Mouse (Mus musculus) liver, embryonic 16.5 days (tissue): ENCODE data around the gene Taf3. TPM values are rescaled to one million over a fixed set of nuclear protein-coding genes. Genes with fewer than 3 reads are reported as not detected.
A peak's percentile ranks its signal among the peaks of the same experiment; 100 is the strongest.

Experiments used
- ATAC-seq: fragments of 200-750 bp; cut with Nextera tagmentation; 2 replicates; pipeline ENCODE4 v1.8.0; 2017; ENCODE audit warnings: low read depth, mild to moderate bottlenecking, moderate number of reproducible peaks, moderate library complexity
- H3K27ac ChIP-seq: fragments of 300-500 bp; sonication (generic); 2 replicates; pipeline ENCODE4 v1.5.1; 2014; ENCODE audit warnings: mild to moderate bottlenecking, low read length
- H3K27me3 ChIP-seq: fragments of 300-500 bp; sonication (generic); 2 replicates; pipeline ENCODE4 v1.6.1; 2014; ENCODE audit warnings: low read depth, low read length, mixed read lengths; ENCODE audit not compliant: control insufficient read depth, insufficient read depth
- H3K36me3 ChIP-seq: fragments of 300-500 bp; sonication (generic); 2 replicates; pipeline ENCODE4 v1.6.1; 2014; ENCODE audit warnings: mild to moderate bottlenecking; ENCODE audit not compliant: control insufficient read depth, insufficient read depth
- H3K4me1 ChIP-seq: fragments of 300-500 bp; sonication (generic); 2 replicates; pipeline ENCODE4 v1.6.1; 2014; ENCODE audit warnings: low read depth, low read length, mixed read lengths; ENCODE audit not compliant: control insufficient read depth
- H3K4me2 ChIP-seq: fragments of 300-500 bp; sonication (generic); 2 replicates; pipeline ENCODE4 v1.6.1; 2014; ENCODE audit warnings: low read depth, low read length, mixed read lengths
- H3K4me3 ChIP-seq: fragments of 300-500 bp; sonication (generic); 2 replicates; pipeline ENCODE4 v1.5.1; 2014; ENCODE audit warnings: low read depth, mild to moderate bottlenecking, low read length
- H3K9ac ChIP-seq: fragments of 300-500 bp; sonication (generic); 2 replicates; pipeline ENCODE4 v1.6.1; 2014; ENCODE audit warnings: low read depth, low read length
- H3K9me3 ChIP-seq: fragments of 300-500 bp; sonication (generic); replicated peaks from 2 replicates; pipeline ENCODE4 v1.6.1; 2016; ENCODE audit warnings: low read length; ENCODE audit not compliant: control insufficient read depth
- WGBS: fragments of 180-500 bp; shearing (Covaris S2); extraction: QIAGEN DNeasy Blood & Tissue Kit; methylation state at CpG from one replicate; pipeline ENCODE4 v1.1.7; 2014; ENCODE audit not compliant: insufficient replicate concordance; 5-methylcytosine and 5-hydroxymethylcytosine counted together
- polyA plus RNA-seq: library from polyadenylated mRNA; unstranded; fragments of >200 nt; fragmentation: Nextera tagmentation; extraction: Ambion mirVana; gene quantifications from 2 replicates; pipeline ENCODE4 v1.2.1, GENCODE M21; 2015

Taf3 gene
- 5.7 and 6.1 TPM in 2 replicates for polyA plus RNA-seq

DNA sequence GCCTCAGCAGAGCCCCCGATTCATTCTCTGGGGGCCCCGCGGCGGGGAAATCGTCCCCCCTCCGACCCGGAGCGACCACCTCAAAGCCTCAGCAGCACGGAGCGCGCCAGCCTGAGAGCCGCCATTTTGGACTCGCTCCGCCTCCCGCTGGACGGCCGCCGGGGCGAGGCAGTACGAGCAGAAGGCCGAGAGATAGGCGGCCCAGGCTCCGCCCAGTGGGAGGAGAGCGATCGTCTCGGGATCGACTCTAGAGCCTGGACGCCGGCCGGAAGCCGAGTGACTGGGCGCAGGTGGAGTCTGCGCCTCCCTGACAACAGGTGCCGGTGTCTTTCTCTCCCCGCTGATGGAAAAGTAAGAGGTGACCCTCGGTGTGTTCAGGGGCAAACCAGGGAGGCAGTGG, at the start of gene Taf3:
TSS of gene Taf3 (minus strand) at position 136 of the 400 bp plus-strand sequence.
- Histone ChIP-seq H3K9ac (peak within 1 kb of the TSS; percentile 80), H3K4me1 (peaks cover 13% of the 10 kb centered on the region), H3K27ac (peak within 1 kb of the TSS; percentile 12; the same call in 1 of the 2 replicates), H3K4me2 (peak within 1 kb of the TSS; percentile 86), H3K27me3 (no peaks in the 10 kb centered on the region), H3K36me3 (no peaks in the 10 kb centered on the region), H3K9me3 (no peaks in the 10 kb centered on the region), H3K4me3 (peak within 1 kb of the TSS; percentile 82)
- ATAC-seq: peak; percentile 98
- WGBS: under 1% methylated on average over 36 of the region's 36 CpGs

DNA sequence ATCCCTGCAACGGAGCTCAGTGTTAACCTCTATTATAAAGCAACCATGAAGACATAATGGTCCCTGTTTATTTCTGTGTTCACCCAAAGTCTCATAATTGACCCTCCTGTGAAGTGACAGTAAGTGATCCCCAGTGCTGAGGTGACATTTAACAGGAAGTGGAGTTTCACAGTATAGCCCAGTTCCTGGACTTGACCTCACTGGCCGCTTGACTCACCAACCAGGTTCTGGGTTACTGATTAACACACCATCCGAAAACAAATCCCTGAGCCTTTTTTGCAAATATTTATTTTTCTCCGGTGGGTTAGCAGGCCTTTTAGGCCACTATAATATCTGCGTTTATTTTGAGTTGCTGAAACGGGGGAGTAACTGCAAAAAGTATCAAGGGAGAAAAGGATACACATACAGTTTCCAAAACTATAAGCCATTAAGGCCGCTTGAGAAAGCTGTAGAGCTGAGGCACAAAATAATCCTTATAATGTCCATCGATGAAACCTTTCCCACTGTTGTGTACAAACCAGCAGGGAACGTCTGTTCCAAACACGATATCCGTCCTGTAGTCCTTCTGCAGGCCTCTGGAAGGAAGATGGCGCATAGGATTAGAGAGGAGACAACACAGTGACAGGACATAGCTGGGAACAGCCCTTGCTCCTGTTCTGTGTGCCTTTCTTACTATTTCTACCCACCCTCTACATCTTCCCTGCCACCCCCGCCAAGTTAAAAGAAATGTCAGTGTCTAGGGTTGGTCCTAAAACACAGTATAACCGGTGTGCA, 46.1 kb upstream of the Taf3 start:
- 69% methylated on average over 14 of the region's 14 CpGs for WGBS

DNA sequence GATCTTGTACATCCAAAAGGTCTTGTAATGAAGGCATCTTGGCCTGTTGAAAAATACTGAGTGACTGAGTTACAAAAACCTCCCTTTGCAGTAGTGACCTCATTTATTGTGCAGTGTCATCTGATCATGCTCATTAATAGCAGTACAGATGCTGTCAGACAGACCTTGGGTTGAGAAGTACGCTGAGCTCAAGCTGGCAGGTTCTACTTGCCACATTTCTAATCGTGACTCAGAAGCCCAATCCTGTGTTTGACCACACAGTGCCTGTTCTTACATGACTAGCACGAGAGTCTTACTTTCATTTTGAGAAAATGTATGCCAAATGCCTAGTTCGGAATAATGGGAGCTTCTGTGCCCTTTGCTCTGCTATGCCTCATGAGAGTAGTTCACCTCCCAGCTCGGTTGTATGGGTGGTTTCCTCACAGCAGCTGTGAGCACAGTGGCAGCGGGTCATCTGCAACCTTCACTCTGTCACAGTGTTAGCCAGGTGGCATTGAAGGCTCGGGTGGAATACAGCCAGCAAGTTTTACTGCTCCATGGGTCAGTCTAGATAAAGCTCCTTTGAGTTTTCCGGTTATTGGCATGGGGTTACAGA, 39.0 kb upstream of the Taf3 start:
- no peak for ATAC-seq
- no peak overlapping the region for H3K27ac ChIP-seq

More for the DNA sequence above, 46.1 kb upstream of the Taf3 start:
- Histone ChIP-seq H3K4me2 (no peak overlapping the region), H3K4me1 (no peaks in the 10 kb centered on the region; the same call in 1 of the 2 replicates), H3K27ac (peak overlapping the region; percentile 15), H3K4me3 (no peak overlapping the region), H3K9me3 (no peaks in the 10 kb centered on the region), H3K9ac (no peak overlapping the region), H3K36me3 (peaks cover 25% of the 10 kb centered on the region), H3K27me3 (no peaks in the 10 kb centered on the region)
- peak; percentile 80 for ATAC-seq

GRCm38 (mm10) chr2:10082737-10083136, 34.3 kb upstream of the Taf3 start:
- Histone ChIP-seq H3K27ac (no peak overlapping the region), H3K4me2 (no peak overlapping the region), H3K36me3 (peaks cover 8% of the 10 kb centered on the region), H3K9me3 (no peaks in the 10 kb centered on the region), H3K4me1 (peaks cover 25% of the 10 kb centered on the region), H3K27me3 (no peaks in the 10 kb centered on the region), H3K9ac (no peak overlapping the region), H3K4me3 (no peak overlapping the region)
- 58% methylated on average over 1 of the region's 1 CpGs for WGBS
- no peak for ATAC-seq

More for the DNA sequence above, 39.0 kb upstream of the Taf3 start:
- Histone ChIP-seq H3K27me3 (no peaks in the 10 kb centered on the region), H3K4me3 (no peak overlapping the region), H3K9me3 (no peaks in the 10 kb centered on the region), H3K4me1 (peaks cover 2% of the 10 kb centered on the region; the same call in 1 of the 2 replicates), H3K36me3 (peaks cover 29% of the 10 kb centered on the region), H3K9ac (no peak overlapping the region), H3K4me2 (no peak overlapping the region)
- WGBS: 79% methylated on average over 8 of the region's 8 CpGs

GRCm38 (mm10) chr2:10081453-10082080, 33.2 kb upstream of the Taf3 start:
- peak overlapping the region; percentile 94 for H3K9ac ChIP-seq
- no peak for ATAC-seq
- peak overlapping the region; percentile 98 for H3K4me3 ChIP-seq
- 58% methylated on average over 5 of the region's 5 CpGs for WGBS
- no peaks in the 10 kb centered on the region for H3K9me3 ChIP-seq
- H3K4me1 ChIP-seq: peaks cover 27% of the 10 kb centered on the region
- peak overlapping the region; percentile 67 for H3K4me2 ChIP-seq
- H3K36me3 ChIP-seq: peaks cover 7% of the 10 kb centered on the region
- no peak overlapping the region for H3K27ac ChIP-seq
- no peaks in the 10 kb centered on the region for H3K27me3 ChIP-seq

GRCm38 (mm10) chr2:10080310-10081010, 32.1 kb upstream of the Taf3 start, which contains the start of the genes Atp5c1 and Kin:
TSS of gene Atp5c1 (minus strand) at chr2:10080510.
TSS of gene Kin (plus strand) at chr2:10080593.
- H3K9me3 ChIP-seq: no peaks in the 10 kb centered on the region
- WGBS: under 1% methylated on average over 60 of the region's 61 CpGs
- H3K4me3 ChIP-seq: peak within 1 kb of the TSS; percentile 98
- peaks cover 27% of the 10 kb centered on the region for H3K4me1 ChIP-seq
- peak within 1 kb of the TSS; percentile 99 for H3K9ac ChIP-seq
- H3K27me3 ChIP-seq: no peaks in the 10 kb centered on the region
- H3K36me3 ChIP-seq: no peaks in the 10 kb centered on the region
- ATAC-seq: peak; percentile 93
- H3K27ac ChIP-seq: peak within 1 kb of the TSS; percentile 88
- H3K4me2 ChIP-seq: peak within 1 kb of the TSS; percentile 72

DNA sequence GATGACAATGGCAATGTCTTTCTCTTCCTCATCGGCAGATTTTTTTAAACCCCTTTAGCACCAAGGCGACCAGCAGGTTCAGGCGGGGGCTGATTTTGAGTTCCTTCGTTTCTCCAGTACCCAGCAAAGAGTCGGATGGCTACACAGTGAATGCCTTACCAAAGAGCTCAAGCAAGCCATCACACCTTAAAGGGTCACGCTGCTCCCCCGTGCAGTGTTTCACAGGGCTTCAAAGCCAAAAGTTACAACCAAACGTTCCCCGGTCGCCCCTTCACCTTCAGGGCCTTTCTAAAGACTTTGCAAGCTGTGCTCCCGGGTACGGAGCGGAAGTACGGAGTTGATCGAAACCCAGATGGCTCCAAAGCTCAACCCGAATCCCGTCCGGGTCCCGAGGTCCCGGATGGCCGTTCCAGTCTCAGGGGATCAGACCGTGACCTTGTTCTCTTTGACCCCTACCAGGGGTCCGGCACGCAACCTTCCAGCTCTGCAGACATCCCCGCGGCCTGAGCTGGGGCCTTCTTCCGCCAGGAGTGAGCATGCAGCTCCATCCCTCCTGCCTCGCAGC, 31.4 kb upstream of the Taf3 start:
- Histone ChIP-seq H3K36me3 (no peaks in the 10 kb centered on the region), H3K4me2 (peak overlapping the region; percentile 72), H3K27ac (peak overlapping the region; percentile 88), H3K4me1 (peaks cover 29% of the 10 kb centered on the region), H3K27me3 (no peaks in the 10 kb centered on the region), H3K9me3 (no peaks in the 10 kb centered on the region), H3K9ac (peak overlapping the region; percentile 99), H3K4me3 (peak overlapping the region; percentile 98)
- WGBS: under 1% methylated on average over 28 of the region's 28 CpGs
- ATAC-seq: peak; percentile 40

DNA sequence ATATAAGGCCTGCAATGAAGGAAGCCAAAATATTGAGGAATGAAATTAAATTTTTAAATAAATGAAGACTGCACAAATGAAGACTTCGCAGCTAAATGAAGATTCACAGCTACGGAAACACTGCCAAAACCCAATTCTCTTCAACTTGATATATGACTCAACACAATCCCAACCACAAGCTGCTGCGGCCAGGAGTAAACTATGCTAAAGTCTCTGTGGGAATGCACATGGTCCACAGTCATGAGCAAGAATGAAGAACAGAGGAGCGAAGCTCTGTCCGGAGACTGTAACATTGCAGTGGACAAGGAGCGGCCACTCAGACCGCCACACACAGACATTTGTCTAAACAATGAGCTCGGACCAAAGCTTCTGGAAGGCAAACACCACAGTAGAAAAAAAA, 28.3 kb upstream of the Taf3 start:
- Histone ChIP-seq H3K4me1 (peaks cover 36% of the 10 kb centered on the region), H3K27me3 (no peaks in the 10 kb centered on the region), H3K9me3 (no peaks in the 10 kb centered on the region), H3K27ac (no peak overlapping the region), H3K36me3 (no peaks in the 10 kb centered on the region), H3K4me3 (no peak overlapping the region), H3K4me2 (no peak overlapping the region), H3K9ac (no peak overlapping the region)
- WGBS: 75% methylated on average over 8 of the region's 8 CpGs
- no peak for ATAC-seq
